Mouse (Mus musculus) gastrocnemius, postnatal 25 days (tissue): ENCODE results near the gene Astl. TPM values are rescaled to one million over a fixed set of nuclear protein-coding genes. Genes with fewer than 3 reads are reported as not detected.

Experiments used
- DNase-seq: peaks from one replicate; pipeline ENCODE4 v3.0.0; 2022
- total RNA-seq, 2 experiments: library from RNA; stranded (reverse); gene quantifications; 1 replicate in 1 of 2; 2 replicates in 1 of 2; pipeline ENCODE4 v1.2.3; 2021

Astl gene
- total RNA-seq, 2 experiments from 2014 or later = not detected

GRCm38 (mm10) chr2:127367126-127367820, 28.8 kb downstream of the Astl start:
- DNase-seq = no peak

- DNase-seq = no peak
Observed at GRCm38 (mm10) chr2:127369703-127370376, 31.4 kb downstream of the Astl start.

GRCm38 (mm10) chr2:127370561-127371483, 32.4 kb downstream of the Astl start:
- DNase-seq = no peak

- peak; percentile 53 for DNase-seq
Observed at GRCm38 (mm10) chr2:127371484-127371861, 33.0 kb downstream of the Astl start.

GRCm38 (mm10) chr2:127372082-127372481, 33.6 kb downstream of the Astl start:
- no peak for DNase-seq

- DNase-seq = no peak
Observed at GRCm38 (mm10) chr2:127374131-127374530, 35.7 kb downstream of the Astl start.

GRCm38 (mm10) chr2:127375087-127375486, 36.6 kb downstream of the Astl start:
- DNase-seq = no peak

GRCm38 (mm10) chr2:127375759-127376341, 37.4 kb downstream of the Astl start:
- no peak for DNase-seq

- DNase-seq = no peak
Observed at GRCm38 (mm10) chr2:127376423-127377051, 38.1 kb downstream of the Astl start.

- DNase-seq = no peak
Observed at GRCm38 (mm10) chr2:127377942-127378610, 39.6 kb downstream of the Astl start.

- DNase-seq = no peak
Observed at GRCm38 (mm10) chr2:127378611-127378990, 40.2 kb downstream of the Astl start.

GRCm38 (mm10) chr2:127379250-127379649, 40.8 kb downstream of the Astl start:
- peak; percentile 49 for DNase-seq

GRCm38 (mm10) chr2:127383881-127384280, 45.4 kb downstream of the Astl start:
- no peak for DNase-seq

GRCm38 (mm10) chr2:127387521-127387920, 49.1 kb downstream of the Astl start:
- no peak for DNase-seq

- DNase-seq = no peak
Observed at GRCm38 (mm10) chr2:127390352-127390751, 51.9 kb downstream of the Astl start.

- no peak for DNase-seq
Observed at GRCm38 (mm10) chr2:127390846-127391245, 52.4 kb downstream of the Astl start.

GRCm38 (mm10) chr2:127391323-127391722, 52.9 kb downstream of the Astl start:
- no peak for DNase-seq

GRCm38 (mm10) chr2:127394606-127395161, 56.2 kb downstream of the Astl start:
- DNase-seq = no peak

GRCm38 (mm10) chr2:127398738-127399137, 60.3 kb downstream of the Astl start:
- no peak for DNase-seq
